Mouse (Mus musculus) neural tube, embryonic 10.5 days (tissue): ENCODE measurements around the gene Ppp1r15a.
"Not testable (repeated sequence)": the region's sequence is repeated elsewhere in the genome, so short reads cannot be mapped to it uniquely, and the experiment has no call there.

ENCODE experiments used
- DNase-seq: peaks from one replicate; pipeline ENCODE4 v3.0.0-alpha.2; 2017; ENCODE audit warnings: low spot score; ENCODE audit errors: extremely low spot score

Ppp1r15a gene

DNA sequence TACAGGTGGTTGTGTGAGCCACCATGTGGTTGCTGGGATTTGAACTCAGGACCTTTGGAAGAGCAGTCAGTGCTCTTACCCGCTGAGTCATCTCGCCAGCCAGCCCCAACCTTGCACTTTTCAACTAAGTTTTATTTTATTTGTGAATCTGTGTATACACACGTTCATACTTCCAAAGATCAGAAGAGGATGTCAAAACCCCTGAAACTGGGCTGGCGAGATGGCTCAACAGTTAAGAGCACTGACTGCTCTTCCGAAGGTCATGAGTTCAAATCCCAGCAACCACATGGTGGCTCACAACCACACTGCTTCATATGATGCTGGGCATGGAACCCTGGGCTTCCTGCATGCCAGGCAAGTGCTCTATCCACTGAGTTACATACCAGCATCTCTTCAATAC, 41.1 kb downstream of the Ppp1r15a start:
- not testable (repeated sequence) for DNase-seq

DNA sequence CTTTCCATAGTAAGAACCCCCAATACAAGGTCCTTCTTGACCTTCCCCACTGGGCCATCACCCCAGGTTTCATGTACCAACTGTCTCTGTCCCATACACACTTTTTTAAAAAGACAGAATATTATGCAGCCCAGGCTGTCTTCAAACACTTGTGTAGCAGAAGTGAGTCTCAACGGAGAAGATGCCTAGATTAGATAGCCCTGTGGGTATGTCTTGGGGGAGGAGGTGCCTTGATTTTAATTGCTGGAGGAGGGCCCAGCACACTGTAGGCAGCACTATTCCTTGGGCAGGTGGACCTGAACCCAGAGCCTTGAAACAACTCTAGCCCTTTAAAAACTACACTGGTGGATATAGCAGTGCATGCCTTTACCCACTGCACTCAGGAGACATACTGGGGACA, 43.9 kb downstream of the Ppp1r15a start:
- no peak for DNase-seq

DNA sequence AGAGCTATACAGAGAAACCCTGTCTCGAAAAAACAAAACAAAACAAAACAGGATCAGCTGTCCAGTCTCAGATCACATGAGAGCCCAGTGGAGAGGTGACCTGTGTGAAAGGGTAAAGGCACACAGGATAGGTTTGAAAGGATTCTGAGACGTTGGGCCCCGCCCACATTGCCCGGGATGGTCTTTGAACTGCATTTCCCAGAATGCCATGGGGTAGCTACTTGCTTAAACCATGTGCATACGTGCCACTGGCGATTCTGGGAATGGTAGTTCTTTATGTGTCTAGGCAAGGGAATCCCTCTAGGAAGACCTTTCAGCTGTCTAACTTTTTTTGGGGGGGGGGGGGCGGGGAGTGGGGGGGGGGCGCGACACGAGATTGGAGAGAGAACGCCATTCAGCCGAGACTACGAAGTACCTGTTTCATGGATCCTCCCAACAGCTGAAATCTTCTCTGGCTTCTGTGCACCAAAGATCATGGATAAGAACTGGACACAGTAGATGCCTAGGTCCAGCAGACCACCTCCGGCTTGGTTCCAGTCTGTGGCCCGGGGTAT, 44.6 kb downstream of the Ppp1r15a start, which contains the start of gene Tulp2:
TSS of gene Tulp2 (plus strand) at position 504 of the 554 bp plus-strand sequence.
- DNase-seq = peak; percentile 36

DNA sequence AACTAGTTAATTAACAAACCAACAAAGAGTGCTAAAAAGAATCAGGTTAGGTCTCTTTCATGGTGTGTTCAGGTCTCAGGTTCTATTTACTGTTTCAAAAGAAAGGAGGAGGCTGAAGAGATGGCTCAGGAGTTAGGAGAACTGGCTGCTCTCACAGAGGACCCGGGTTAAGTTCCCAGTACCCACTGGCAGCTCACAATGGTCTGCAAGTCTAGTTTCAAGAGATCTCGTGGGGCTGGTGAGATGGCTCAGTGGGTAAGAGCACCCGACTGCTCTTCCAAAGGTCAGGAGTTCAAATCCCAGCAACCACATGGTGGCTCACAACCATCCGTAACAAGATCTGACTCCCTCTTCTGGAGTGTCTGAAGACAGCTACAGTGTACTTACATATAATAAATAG, 45.8 kb downstream of the Ppp1r15a start:
- not testable (repeated sequence) for DNase-seq

DNA sequence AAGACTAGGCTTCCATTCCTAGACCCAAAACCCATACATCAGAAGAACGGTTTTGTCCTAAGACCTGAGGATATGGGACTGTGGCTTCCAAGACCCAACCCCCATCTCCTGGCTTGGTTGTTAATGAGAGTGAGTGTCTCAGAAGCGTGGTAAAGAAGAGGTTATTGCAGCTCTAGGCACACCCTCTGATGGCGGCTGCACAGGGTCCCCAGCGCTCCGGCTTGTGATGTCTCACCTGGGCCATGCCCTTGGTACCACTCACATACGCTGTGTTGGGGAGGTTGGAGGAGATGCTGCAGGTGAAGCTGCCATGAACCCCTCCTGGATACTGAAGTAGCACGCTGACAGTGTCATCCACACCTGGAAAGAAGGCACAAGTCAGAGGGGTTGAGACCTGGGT, 47.3 kb downstream of the Ppp1r15a start:
- no peak for DNase-seq

DNA sequence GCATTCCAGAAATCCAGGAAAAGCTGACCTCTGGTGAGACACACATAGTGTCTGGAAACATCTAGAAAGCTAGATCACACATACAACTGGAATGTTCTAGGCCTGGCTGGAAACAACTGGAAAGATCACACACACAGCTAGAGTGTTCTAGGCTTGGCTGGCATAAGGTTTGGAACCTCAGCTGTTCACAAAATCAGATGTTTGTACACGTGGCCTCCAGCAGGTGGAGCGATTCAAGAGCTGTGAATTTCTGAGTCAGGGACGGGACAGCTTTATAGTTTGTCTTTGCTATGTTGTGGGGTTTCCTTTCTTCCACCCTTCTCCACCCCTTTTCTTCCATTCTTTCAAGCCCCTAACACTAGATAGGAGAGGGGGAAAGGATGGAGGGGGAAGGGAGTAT, 49.1 kb downstream of the Ppp1r15a start:
- DNase-seq = peak; percentile 35

DNA sequence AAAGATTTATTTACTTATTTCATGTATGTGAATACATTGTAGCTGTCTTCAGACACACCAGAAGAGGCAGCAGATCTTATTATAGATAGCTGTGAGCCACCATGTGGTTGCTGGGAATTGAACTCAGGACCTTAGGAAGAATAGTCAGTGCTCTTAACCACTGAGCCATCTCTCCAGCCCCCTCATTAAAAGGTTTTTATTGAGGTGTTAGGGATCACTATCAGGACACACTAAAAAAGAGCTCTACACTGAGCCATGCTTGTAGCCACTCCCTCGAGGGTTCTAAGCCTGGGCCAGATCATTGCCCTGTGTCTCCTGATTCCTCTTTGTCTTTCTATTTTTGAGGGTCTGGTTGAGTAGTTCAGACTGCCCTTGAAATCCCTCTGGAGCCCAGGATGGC, 49.6 kb downstream of the Ppp1r15a start:
- no peak for DNase-seq

DNA sequence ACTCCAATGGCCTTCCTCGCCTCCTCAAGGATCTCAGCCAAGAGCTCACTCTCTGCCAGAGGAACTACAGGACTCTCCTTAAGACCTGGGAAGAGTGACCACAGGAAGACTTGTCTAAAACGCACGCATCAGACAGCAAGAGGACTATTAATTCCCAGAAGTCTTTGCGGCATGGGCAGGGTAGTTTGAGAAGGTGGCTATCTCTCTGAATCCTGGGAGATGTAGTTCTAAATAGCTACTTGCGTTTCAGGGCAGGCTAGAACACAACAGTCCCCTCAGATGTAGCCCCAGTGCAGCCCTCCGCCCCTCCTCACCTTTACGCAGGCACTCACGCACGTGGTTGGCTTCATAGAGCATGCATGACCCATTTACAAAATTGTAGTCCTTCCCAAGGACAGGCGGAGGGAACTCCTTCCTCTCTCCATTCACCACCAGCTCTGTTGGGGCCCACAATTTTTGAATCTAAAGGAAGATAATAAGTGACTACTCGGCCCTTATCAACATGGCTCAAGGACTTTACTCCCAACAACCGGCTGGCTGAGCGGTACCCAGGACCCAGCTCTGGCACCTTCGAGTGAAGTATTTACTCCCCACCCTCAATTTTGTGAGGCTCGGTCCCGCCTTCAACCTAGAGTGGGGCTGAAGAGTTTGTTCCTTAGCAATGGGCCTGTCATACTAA, 50.6 kb downstream of the Ppp1r15a start:
- DNase-seq = no peak
